Mouse (Mus musculus) macrophage (primary cell): ENCODE results near the gene Mgst1. TPM values are rescaled to one million over a fixed set of nuclear protein-coding genes. Genes with fewer than 3 reads are reported as not detected.

Experiments used
- H3K27ac ChIP-seq: fragments of 350-480 bp; formaldehyde crosslinking; 2 replicates; pipeline ENCODE4 v1.9.0; 2021
- H3K36me3 ChIP-seq: fragments of 350-480 bp; formaldehyde crosslinking; 2 replicates; pipeline ENCODE4 v1.9.0; 2021; ENCODE audit errors: inconsistent target
- H3K4me3 ChIP-seq: fragments of 350-480 bp; formaldehyde crosslinking; 2 replicates; pipeline ENCODE4 v1.9.0; 2021; ENCODE audit errors: inconsistent target
- H3K79me2 ChIP-seq: fragments of 350-480 bp; formaldehyde crosslinking; 2 replicates; pipeline ENCODE4 v1.9.0; 2021; ENCODE audit errors: inconsistent target
- WGBS: methylation state at CpG from one replicate; pipeline ENCODE4 v1.1.7; 2026; ENCODE audit warnings: inconsistent platforms; ENCODE audit not compliant: missing documents; 5-methylcytosine and 5-hydroxymethylcytosine counted together
- polyA plus RNA-seq: library from polyadenylated mRNA; stranded (reverse); fragments of 250-400 nt; gene quantifications from 3 replicates; pipeline ENCODE4 v1.2.4, GENCODE M21; 2018; ENCODE audit warnings: inconsistent platforms
- total RNA-seq, 78 experiments: library from RNA; depleted of rRNA; stranded (reverse); fragments of 250-400 nt; gene quantifications; 1 replicate in 9 of 78; 2 replicates in 24 of 78; 3 replicates in 43 of 78; 4 replicates in 2 of 78; pipeline ENCODE4 v1.2.4; 2018; ENCODE audit warnings: inconsistent platforms in 56 of 78

The Mgst1 gene
- total RNA-seq (2018; cell fraction: chromatin; rRNA removed) = 10 to 100 TPM in 22 of 26 experiments, 1 to 10 TPM in 4; 6.2 to 49.0 (median 15.4) TPM
- total RNA-seq (2018; cell fraction: cytosol; rRNA removed) = 100 to 1,000 TPM; 105 to 360 (median 198) TPM
- 100 to 1,000 TPM in 6 of 26 experiments, 10 to 100 TPM in 20; 29.9 to 185 (median 74.7) TPM for total RNA-seq (2018; cell fraction: nucleus; rRNA removed)
- 153 to 274 TPM (median 243 TPM) in 3 replicates for polyA plus RNA-seq

DNA sequence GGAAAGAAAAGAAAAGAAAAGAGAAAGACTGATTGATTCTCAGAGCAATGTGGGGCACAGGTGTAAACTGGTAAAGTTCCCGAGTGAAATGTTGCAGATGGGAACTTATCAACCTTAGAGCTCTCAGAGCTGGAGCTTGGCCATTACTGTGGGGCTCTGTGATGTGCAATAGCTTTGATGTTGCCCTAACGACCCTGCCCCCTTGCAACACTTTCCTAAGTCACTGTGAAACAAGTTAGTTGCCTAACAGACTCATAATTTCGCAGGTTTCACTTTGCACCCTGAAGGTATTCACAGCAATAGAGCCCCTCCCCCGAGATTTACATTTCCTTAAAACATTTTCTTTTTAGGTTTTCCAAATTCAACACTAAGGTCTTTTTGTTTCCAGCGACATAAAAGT, at the start of gene Mgst1:
Mgst1 (plus strand) TSS at position 387 of the 400 bp plus-strand sequence.
- H3K4me3 ChIP-seq = peak within 1 kb of the TSS; percentile 54
- peak within 1 kb of the TSS; percentile 57 for H3K27ac ChIP-seq

DNA sequence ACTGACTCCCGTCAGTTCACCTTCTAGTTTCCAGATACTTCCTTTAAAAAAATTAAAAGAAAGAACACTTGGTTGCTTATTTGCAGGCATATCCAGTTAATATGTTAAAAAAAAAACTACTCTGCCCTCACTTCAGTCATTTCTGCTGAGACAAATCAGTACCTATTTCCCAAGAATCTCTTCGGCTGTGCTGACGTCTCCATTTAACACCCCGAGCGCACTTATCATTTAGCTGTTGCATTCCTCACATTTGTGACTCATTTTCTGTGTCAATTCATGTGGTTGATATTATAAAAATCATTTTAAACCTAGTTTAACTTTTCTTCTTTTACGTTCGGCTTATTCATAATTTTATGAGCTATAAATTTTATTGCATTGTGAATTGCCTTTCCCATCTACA, 47.7 kb upstream of the Mgst1 start:
- WGBS = 89% methylated on average over 7 of the region's 7 CpGs
- no peak overlapping the region for H3K4me3 ChIP-seq
- H3K27ac ChIP-seq = no peak overlapping the region
- H3K36me3 ChIP-seq = no peaks in the 10 kb centered on the region
- no peaks in the 10 kb centered on the region for H3K79me2 ChIP-seq

More for the DNA sequence above, at the start of gene Mgst1:
- peaks cover 34% of the 10 kb centered on the region; the same call in 1 of the 2 replicates for H3K79me2 ChIP-seq
- H3K36me3 ChIP-seq = no peaks in the 10 kb centered on the region
- WGBS = 2% methylated on average over 5 of the region's 5 CpGs

DNA sequence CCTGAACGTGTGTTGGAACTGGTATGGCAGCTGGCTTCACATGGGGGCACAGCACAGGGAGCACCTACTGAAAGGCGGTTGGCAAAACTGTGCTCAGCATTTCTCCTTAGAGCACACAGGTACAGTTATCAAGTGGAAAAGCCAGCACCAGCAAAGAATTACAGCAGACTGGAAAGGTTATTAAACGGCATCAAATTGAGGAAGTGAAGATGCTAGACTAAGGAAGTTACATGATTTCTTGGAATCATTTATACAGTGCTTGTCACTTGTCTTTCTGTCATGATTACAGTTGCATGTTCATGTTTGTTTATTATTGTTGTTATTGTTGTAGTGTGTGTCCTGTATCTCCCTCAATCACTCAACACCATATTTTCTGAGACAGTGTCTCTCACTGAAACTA, 45.1 kb upstream of the Mgst1 start:
- WGBS = 39% methylated on average over 3 of the region's 3 CpGs
- no peak overlapping the region for H3K27ac ChIP-seq
- H3K4me3 ChIP-seq = no peak overlapping the region
- H3K79me2 ChIP-seq = no peaks in the 10 kb centered on the region
- no peaks in the 10 kb centered on the region for H3K36me3 ChIP-seq

DNA sequence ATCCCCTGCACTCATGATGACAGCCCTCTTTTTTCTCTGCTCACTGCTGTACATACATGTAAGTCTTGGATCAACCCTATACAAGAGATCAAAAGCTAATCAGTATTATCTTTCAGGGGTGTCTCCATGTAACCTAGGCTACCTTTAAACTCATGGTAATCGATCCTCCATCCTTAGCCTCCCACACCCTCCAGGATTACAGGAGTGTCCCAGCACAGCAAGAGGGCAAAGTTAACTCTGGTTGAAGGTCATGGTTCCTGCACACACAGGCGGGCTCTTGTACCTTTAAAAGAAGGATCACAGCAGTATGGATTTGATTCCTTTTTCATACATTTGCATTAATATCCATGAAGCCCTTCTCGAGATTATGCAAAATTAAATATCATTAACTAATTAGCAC, 40.5 kb upstream of the Mgst1 start:
- Histone ChIP-seq H3K79me2 (no peaks in the 10 kb centered on the region), H3K4me3 (no peak overlapping the region), H3K27ac (no peak overlapping the region), H3K36me3 (no peaks in the 10 kb centered on the region)
- WGBS = 96% methylated on average over 3 of the region's 3 CpGs

DNA sequence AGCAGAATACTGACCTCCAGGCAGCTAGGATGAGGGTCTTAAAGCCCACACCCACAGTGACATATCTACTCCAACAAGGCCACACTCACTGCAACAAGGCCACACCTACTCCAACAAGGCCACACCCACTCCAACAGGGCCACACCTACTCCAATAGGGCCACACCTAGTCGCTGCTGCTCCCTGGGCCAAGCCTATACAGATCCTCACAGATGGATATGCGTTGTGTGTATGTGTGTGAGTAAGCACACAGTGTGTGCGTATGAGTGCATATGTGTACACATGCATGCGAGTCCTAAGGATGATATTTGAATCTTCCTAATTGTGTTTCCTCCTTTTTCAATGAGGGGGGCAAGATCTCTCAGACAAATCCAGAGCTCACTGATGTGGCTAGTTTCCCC, 38.3 kb upstream of the Mgst1 start:
- Histone ChIP-seq H3K79me2 (no peaks in the 10 kb centered on the region), H3K27ac (no peak overlapping the region), H3K36me3 (no peaks in the 10 kb centered on the region), H3K4me3 (no peak overlapping the region)
- WGBS = 93% methylated on average over 4 of the region's 4 CpGs

DNA sequence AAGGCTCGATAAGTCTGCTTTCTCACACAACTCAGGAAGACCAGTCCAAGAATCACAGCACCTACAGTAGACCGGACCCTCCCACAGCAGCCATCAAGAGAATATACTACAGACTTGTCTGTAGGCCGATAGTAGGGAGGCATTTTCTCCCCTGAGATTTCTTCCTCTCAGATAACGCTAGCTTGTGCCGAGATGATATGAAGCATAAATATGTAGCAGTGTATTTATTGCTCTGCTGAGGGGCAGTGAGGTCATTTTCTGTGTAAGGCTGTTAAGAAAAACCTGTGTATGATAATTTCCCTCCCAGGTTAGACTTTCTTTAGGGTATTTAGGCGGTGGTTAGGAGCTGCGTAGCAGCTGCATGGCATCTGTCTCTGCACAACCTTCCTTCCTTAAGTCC, 37.2 kb upstream of the Mgst1 start:
- H3K79me2 ChIP-seq = no peaks in the 10 kb centered on the region
- H3K36me3 ChIP-seq = no peaks in the 10 kb centered on the region
- no peak overlapping the region for H3K4me3 ChIP-seq
- 91% methylated on average over 7 of the region's 7 CpGs for WGBS
- H3K27ac ChIP-seq = no peak overlapping the region

DNA sequence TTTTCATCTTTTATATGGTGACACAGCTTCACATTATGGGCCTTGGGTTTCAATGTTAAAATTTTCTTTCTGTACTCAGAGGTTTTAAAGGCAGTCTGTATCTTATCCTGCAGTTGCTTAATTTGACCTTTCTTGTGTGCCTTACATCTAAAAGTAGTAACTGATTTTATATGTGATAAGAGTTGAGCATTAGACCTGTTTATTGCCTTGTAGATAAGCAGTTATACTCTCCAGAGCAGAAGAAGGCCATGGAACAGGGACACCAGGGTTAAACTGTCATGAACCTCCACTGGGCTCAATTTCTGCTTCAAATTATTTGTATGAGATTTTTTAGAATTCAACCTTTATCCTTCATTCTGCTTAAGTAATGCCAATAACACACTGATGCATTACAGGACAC, 35.6 kb upstream of the Mgst1 start:
- Histone ChIP-seq H3K36me3 (no peaks in the 10 kb centered on the region), H3K79me2 (no peaks in the 10 kb centered on the region), H3K27ac (no peak overlapping the region), H3K4me3 (no peak overlapping the region)

DNA sequence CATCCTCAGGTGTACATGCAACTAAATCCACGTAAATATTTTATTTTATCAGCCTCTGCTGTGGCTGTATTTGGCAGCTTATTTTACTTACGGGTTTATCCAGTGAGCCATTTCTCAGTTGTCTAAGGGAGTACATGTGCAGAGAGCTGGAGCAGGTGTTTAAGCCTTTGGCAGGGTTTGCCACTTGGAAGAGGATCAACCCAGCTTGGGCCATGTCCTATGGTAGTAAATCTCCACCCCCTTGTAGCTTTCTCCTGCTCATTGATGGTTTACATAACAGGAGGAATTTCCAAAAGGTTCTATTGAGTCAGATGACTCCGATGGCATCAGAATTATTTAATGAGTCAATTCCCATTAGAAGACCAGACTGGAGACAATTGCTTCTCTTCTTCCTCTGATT, 22.6 kb upstream of the Mgst1 start:
- Histone ChIP-seq H3K27ac (no peak overlapping the region), H3K4me3 (no peak overlapping the region), H3K79me2 (no peaks in the 10 kb centered on the region), H3K36me3 (no peaks in the 10 kb centered on the region)
- WGBS = 83% methylated on average over 3 of the region's 3 CpGs

DNA sequence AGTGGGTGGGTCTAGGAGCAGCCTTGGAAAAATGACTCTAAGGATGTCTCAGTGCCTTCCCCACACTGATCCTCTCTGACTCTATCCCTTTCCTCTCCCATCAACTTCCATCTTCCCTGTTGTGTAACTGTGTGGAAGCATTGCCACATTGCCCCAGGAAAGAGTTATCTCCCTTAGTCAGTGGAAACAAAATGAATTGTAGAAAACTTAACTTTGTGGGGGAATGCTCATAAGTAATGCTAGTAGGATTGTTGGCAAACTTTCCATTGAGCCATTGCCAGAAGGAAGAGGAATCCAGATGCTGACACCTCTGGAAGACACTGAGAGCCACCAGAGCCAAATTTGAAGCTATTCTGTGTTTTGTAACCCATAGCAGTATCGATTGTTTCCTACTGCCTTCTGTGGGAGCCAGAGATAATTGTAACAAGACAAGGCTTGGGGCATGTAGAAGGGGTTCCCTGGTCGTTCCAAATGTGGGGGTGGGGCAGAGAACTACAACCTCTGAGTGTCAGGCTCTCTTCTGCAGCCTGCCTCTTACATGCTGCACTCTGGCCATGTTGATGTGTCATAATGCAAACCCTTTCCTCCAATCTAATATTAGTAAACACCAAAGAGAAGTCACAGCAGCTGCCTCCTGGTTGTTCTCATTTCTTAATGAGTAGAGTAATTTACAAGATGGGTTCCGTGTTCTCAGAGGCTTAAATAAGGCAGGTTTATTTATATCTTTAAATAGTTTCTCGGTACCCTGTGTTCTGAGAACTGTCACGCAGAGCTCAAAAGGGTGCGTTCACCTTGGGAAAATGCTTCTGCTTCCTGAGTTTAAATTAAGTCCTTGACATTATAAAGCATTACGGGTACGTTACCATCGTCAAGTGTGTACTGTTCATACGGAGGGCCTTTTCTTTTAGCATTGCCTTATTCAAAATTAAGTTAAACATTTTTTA, 11.5 kb upstream of the Mgst1 start:
- Histone ChIP-seq H3K79me2 (no peaks in the 10 kb centered on the region), H3K27ac (no peak overlapping the region)
- WGBS = 68% methylated on average over 10 of the region's 10 CpGs

DNA sequence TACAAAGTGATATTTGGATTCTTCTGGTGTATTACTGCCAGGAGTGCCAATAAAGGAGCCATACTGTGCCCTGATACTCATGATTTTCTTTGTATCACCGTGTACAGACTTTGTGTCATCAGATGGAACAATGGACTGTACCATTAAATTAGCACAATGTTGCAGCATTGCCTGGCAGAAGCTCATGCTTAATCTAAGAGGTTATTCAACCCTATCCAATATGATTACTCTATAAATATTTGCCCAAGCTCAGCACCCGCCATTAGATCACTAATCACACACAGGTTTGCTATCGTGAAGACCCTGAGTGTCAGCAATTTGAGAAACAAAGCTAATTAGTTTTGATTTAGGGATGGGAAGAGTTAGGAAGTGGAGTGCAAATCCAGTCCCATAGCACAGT, 9.6 kb upstream of the Mgst1 start:
- Histone ChIP-seq H3K4me3 (no peak overlapping the region), H3K79me2 (no peaks in the 10 kb centered on the region), H3K27ac (no peak overlapping the region), H3K36me3 (no peaks in the 10 kb centered on the region)
- 97% methylated on average over 3 of the region's 3 CpGs for WGBS

More for the DNA sequence above, 11.5 kb upstream of the Mgst1 start:
- no peaks in the 10 kb centered on the region for H3K36me3 ChIP-seq
- no peak overlapping the region for H3K4me3 ChIP-seq

DNA sequence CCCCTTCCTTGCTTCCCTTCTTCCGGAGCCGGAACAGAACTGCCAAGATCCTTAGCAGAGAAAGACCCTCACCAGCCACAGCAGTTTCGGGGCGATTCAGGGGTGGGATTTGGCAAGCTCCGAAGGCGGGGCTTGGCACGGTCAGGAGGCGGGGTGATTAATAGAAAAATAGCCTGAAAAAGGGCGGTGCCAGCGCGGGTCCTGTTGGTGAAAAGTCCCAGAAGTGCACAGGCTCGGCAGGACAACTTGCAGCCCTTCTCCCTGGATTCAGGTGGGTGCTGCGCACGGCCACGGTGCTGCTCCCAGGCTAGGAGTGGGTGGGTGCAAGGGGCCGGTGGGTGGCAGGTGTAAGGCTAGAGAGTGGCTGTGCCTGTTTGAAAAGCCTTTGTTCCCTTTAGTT, 220 bp downstream of the Mgst1 start:
- H3K36me3 ChIP-seq = no peaks in the 10 kb centered on the region
- peaks cover 38% of the 10 kb centered on the region; the same call in 1 of the 2 replicates for H3K79me2 ChIP-seq
- WGBS = 3% methylated on average over 16 of the region's 16 CpGs
- peak overlapping the region; percentile 57 for H3K27ac ChIP-seq
- peak overlapping the region; percentile 54 for H3K4me3 ChIP-seq

DNA sequence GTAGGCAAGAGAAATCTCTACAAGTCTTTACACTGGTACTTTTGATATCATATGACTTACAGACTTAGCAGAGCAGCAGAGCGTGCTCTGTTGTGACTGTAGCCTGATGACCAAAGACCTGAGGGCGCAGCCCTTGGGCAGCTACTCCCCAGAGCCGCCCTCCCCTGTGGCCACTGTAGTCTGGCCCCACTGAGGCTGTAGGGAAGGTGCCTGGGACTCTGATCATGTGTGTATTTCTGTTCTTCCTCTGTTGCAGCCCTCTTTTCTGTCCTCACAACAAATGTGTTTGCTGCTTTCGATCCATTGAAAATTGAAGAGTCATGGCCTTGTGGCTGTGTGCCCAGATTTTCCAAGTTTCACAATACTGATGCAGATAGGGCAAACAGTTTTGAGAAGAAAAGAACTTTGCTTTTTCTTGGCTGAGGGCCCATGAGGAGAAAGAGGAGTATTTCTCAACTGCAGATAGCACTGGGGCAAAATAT, 1.0 kb downstream of the Mgst1 start:
- peak overlapping the region; percentile 57 for H3K27ac ChIP-seq
- WGBS = 0% methylated on average over 4 of the region's 4 CpGs
- peaks cover 46% of the 10 kb centered on the region; the same call in 1 of the 2 replicates for H3K79me2 ChIP-seq
- 0 out of 2 replicates have a peak, but pooled peaks cover 3% of the 10 kb centered on the region for H3K36me3 ChIP-seq
- H3K4me3 ChIP-seq = peak overlapping the region; percentile 54

DNA sequence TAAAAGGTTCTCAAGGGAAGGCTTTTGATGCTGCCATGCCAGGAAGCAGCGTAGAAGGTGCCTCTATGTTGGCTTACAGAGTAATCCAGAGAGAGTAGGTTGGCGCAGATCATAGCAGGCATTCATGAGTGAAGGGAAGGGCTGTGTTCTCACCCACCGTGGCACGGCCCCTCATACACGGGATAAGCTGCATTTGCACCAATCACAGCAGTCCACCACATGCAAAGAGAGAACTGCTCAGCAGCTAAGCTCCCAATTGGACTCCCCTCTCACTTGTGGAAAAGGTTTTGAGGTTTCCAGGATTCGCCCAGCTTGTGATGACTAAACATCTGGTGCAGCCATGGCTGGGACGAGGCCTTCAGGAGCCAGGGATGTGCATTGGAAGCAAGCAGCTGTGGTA, 2.5 kb downstream of the Mgst1 start:
- Histone ChIP-seq H3K4me3 (no peak overlapping the region), H3K36me3 (0 out of 2 replicates have a peak, but pooled peaks cover 5% of the 10 kb centered on the region), H3K27ac (no peak overlapping the region), H3K79me2 (peaks cover 50% of the 10 kb centered on the region; the same call in 1 of the 2 replicates)
- 96% methylated on average over 7 of the region's 7 CpGs for WGBS

DNA sequence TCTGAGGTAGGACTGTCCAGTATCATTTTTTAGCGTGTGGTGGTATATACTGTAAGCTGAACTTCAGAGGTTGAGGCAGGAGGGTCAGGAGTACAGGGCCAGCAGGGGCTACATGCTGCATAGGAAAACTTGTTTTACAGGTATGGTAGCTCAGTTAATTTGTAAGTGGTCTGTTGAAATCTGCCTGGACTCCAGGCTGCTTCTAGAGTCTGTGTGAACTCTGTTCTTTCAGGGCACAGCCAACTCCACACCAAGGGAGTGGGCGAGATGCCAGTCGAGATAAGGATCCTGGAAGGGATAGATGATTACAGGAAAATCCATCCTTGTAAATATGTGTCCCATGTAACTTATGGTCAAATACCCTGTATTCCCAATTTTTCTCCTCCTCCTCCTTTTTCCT, 3.3 kb downstream of the Mgst1 start:
- Histone ChIP-seq H3K36me3 (peaks cover 7% of the 10 kb centered on the region; the same call in 1 of the 2 replicates), H3K27ac (no peak overlapping the region), H3K4me3 (no peak overlapping the region), H3K79me2 (peaks cover 50% of the 10 kb centered on the region; the same call in 1 of the 2 replicates)
- WGBS = 91% methylated on average over 3 of the region's 3 CpGs

DNA sequence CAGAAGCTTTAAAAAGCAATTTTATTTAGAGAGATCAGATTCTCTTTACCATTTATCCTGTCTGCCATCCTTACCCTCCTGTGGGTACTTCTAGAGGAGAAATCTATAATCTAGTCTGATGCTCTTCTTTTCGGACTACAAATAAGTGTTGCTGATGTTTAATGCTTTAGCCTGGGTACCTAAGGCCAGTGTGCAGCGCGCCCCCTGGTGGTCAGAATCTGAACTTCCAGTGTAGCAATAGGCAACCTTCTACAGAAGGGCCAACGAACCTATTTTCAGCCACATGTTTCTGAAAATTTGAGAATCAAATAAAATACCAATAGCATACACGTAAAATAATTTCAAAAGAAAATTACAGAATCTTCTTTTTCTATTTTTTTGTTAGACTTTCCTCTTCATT, 13.0 kb downstream of the Mgst1 start:
- WGBS = 21% methylated on average over 5 of the region's 5 CpGs
- no peaks in the 10 kb centered on the region for H3K79me2 ChIP-seq
- H3K4me3 ChIP-seq = no peak overlapping the region
- no peak overlapping the region for H3K27ac ChIP-seq
- H3K36me3 ChIP-seq = peaks cover 33% of the 10 kb centered on the region
